Mouse (Mus musculus): ENCODE results near the gene Bzw2.

DNA sequence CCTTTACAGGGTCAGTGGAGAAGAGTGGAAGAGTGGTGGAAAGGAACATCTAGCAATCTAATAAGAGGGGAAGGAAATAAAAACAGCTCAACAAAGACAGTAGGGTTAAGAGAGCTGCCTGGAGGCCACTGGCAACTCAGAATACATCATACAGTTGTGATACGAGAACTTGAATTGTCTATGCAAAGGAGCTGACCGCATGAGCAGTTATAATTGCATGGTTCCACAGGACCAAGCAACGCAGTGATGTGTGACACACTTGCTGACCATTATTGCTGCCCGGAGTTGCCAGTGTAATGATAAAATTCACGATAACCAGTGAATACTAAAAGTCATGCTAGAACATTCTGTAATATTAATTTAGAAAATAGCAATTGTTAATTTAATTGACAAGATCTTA, 31.8 kb downstream of the Bzw2 start:
- TF ChIP-seq POLR2A (IDR thresholded peaks at IDR 0.05; ENCODE audit: extremely low read depth, insufficient read depth, low read length), result no peak
- no peak for TF ChIP-seq CTCF (IDR thresholded peaks at IDR 0.05; ENCODE audit: extremely low read depth, insufficient read depth, low read length)
